Mouse (Mus musculus) frontal cortex, adult 2 months (tissue): Measurements from ENCODE around the gene Olfml2a. TPM values are rescaled to one million over a fixed set of nuclear protein-coding genes. Genes with fewer than 3 reads are reported as not detected.

Experiments used
- DNase-seq, 2 experiments: peaks; one replicate each; pipeline ENCODE4 v3.0.0; 2022; ENCODE audit warnings: low spot score in 1 of 2; ENCODE audit errors: extremely low spot score in 1 of 2
- polyA plus RNA-seq: library from polyadenylated mRNA; depleted of rRNA; stranded (reverse); fragments of >200 nt; gene quantifications from 2 replicates; pipeline ENCODE4 v1.2.3, GENCODE M21; 2012; rRNA removed

Gene Olfml2a
- polyA plus RNA-seq: 2.8 and 3.3 TPM in 2 replicates

- DNase-seq: peak in 1 of 2 experiments; percentile 69
These were observed at the start of gene Olfml2a for GRCm38 (mm10) chr2:38931851-38932667. Gene Olfml2a (plus strand): TSS chr2:38931978.

GRCm38 (mm10) chr2:38902866-38903265 lies 28.9 kb upstream of the Olfml2a start:
- DNase-seq: no peak

GRCm38 (mm10) chr2:38904290-38904689 lies 27.5 kb upstream of the Olfml2a start:
- DNase-seq: no peak

- DNase-seq: peak; percentile 23 to 67
These were observed 25.7 kb upstream of the Olfml2a start for GRCm38 (mm10) chr2:38906097-38906496.

- DNase-seq: no peak
These were observed 23.2 kb upstream of the Olfml2a start for GRCm38 (mm10) chr2:38908604-38909003.

- DNase-seq: no peak
These were observed 17.3 kb upstream of the Olfml2a start for GRCm38 (mm10) chr2:38914517-38914916.

GRCm38 (mm10) chr2:38914965-38915364 lies 16.8 kb upstream of the Olfml2a start:
- no peak for DNase-seq

- DNase-seq: no peak
These were observed 14.7 kb upstream of the Olfml2a start for GRCm38 (mm10) chr2:38916947-38917691.

GRCm38 (mm10) chr2:38921374-38921773 lies 10.4 kb upstream of the Olfml2a start:
- no peak for DNase-seq

GRCm38 (mm10) chr2:38923471-38923870 lies 8.3 kb upstream of the Olfml2a start:
- no peak for DNase-seq

- no peak for DNase-seq
These were observed 7.9 kb upstream of the Olfml2a start for GRCm38 (mm10) chr2:38923911-38924310.

- no peak for DNase-seq
These were observed 7.2 kb upstream of the Olfml2a start for GRCm38 (mm10) chr2:38924571-38924970.

GRCm38 (mm10) chr2:38925171-38926080 lies 6.4 kb upstream of the Olfml2a start:
- no peak for DNase-seq

GRCm38 (mm10) chr2:38926145-38926891 lies 5.5 kb upstream of the Olfml2a start:
- DNase-seq: peak; percentile 86 to 96

- peak in 1 of 2 experiments; percentile 69 for DNase-seq
These were observed 4.4 kb upstream of the Olfml2a start, which contains the start of gene Nr6a1 for GRCm38 (mm10) chr2:38927115-38927979. Gene Nr6a1 (minus strand): TSS chr2:38927688.

- DNase-seq: no peak
These were observed 1.5 kb upstream of the Olfml2a start for GRCm38 (mm10) chr2:38930269-38930668.

GRCm38 (mm10) chr2:38933931-38934330 lies 2.2 kb downstream of the Olfml2a start:
- DNase-seq: no peak

- no peak for DNase-seq
These were observed 3.2 kb downstream of the Olfml2a start for GRCm38 (mm10) chr2:38934936-38935335.
